Mouse (Mus musculus) forebrain, embryonic 11.5 days (tissue): ENCODE data around the gene Ampd3. TPM values are rescaled to one million over a fixed set of nuclear protein-coding genes. Genes with fewer than 3 reads are reported as not detected.

Experiments used
- ATAC-seq: fragments of 200-750 bp; cut with Nextera tagmentation; replicated peaks from 2 replicates; pipeline ENCODE4 v1.8.0; 2017; ENCODE audit warnings: moderate TSS enrichment; ENCODE audit not compliant: low FRiP score
- DNase-seq: peaks from one replicate; pipeline ENCODE4 v3.0.0-alpha.2; 2017; ENCODE audit warnings: low spot score
- H3K27ac ChIP-seq: fragments of 300-500 bp; sonication (generic); 2 replicates; pipeline ENCODE4 v1.5.1; 2014; ENCODE audit warnings: low read depth, low read length
- H3K27me3 ChIP-seq: fragments of 300-500 bp; sonication (generic); 2 replicates; pipeline ENCODE4 v1.6.1; 2014; ENCODE audit warnings: mild to moderate bottlenecking, low read length, mixed read lengths; ENCODE audit not compliant: control insufficient read depth, insufficient read depth
- H3K36me3 ChIP-seq: fragments of 300-500 bp; sonication (generic); 2 replicates; pipeline ENCODE4 v1.6.1; 2014; ENCODE audit warnings: mild to moderate bottlenecking, low read length, moderate library complexity, mixed read lengths; ENCODE audit not compliant: control insufficient read depth, insufficient read depth
- H3K4me1 ChIP-seq: fragments of 300-500 bp; sonication (generic); replicated peaks from 2 replicates; pipeline ENCODE4 v1.6.1; 2014; ENCODE audit warnings: low read length, mixed read lengths; ENCODE audit not compliant: control insufficient read depth, insufficient read depth
- H3K4me2 ChIP-seq: fragments of 300-500 bp; sonication (generic); 2 replicates; pipeline ENCODE4 v1.6.1; 2014; ENCODE audit warnings: low read depth, mild to moderate bottlenecking, low read length, moderate library complexity, mixed read lengths; ENCODE audit not compliant: severe bottlenecking
- H3K4me3 ChIP-seq: fragments of 300-500 bp; sonication (generic); 2 replicates; pipeline ENCODE4 v1.5.1; 2014; ENCODE audit warnings: low read depth, low read length
- H3K9ac ChIP-seq: fragments of 300-500 bp; sonication (generic); 2 replicates; pipeline ENCODE4 v1.6.1; 2014; ENCODE audit warnings: low read length
- H3K9me3 ChIP-seq: fragments of 300-500 bp; sonication (generic); 2 replicates; pipeline ENCODE4 v1.6.1; 2016; ENCODE audit warnings: low read length, mixed read lengths; ENCODE audit not compliant: control insufficient read depth
- WGBS: fragments of 180-500 bp; shearing (Covaris S2); extraction: QIAGEN DNeasy Blood & Tissue Kit; methylation state at CpG from one replicate; pipeline ENCODE4 v1.1.7; 2014; 5-methylcytosine and 5-hydroxymethylcytosine counted together
- polyA plus RNA-seq: library from polyadenylated mRNA; unstranded; fragments of >200 nt; fragmentation: Nextera tagmentation; extraction: Ambion mirVana; gene quantifications from 2 replicates; pipeline ENCODE4 v1.2.1, GENCODE M21; 2014

The Ampd3 gene
- polyA plus RNA-seq, 1 experiment from 2014 or later, result 1.9 TPM

- no peak overlapping the region for H3K9ac ChIP-seq
- DNase-seq, result no peak
These were observed 5.4 kb downstream of the Ampd3 start for GRCm38 (mm10) chr7:110773204-110774002.

GRCm38 (mm10) chr7:110774077-110774476, 6.1 kb downstream of the Ampd3 start:
- no peak for ATAC-seq
- no peak for DNase-seq
- H3K27ac ChIP-seq, result no peak overlapping the region

More at GRCm38 (mm10) chr7:110773204-110774002, 5.4 kb downstream of the Ampd3 start:
- no peaks in the 10 kb centered on the region for H3K9me3 ChIP-seq
- peaks cover 9% of the 10 kb centered on the region for H3K27me3 ChIP-seq
- no peaks in the 10 kb centered on the region for H3K4me1 ChIP-seq
- no peak for ATAC-seq
- H3K4me3 ChIP-seq, result no peak overlapping the region
- H3K36me3 ChIP-seq, result no peaks in the 10 kb centered on the region
- no peak overlapping the region for H3K27ac ChIP-seq
- WGBS, result 57% methylated on average over 14 of the region's 14 CpGs
- no peak overlapping the region for H3K4me2 ChIP-seq

DNA sequence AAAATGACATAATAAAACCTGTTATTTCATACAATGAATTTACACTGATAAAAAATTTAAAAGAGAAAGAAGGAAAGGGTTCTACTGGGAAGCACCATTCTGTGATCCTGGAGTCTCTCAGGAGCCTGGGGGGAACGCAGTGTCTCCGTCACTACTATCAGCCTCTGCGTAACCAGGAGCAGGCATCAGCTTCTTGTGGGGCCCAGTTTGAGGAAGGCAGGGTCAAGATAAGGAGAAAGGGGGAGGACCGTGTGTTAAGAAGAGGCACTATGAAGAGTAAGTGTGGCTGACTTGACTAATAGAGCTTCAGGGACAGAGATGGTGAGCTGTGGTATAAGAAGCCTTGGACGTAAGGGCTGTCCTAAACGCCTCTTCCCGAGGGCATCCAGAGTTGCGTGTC, 6.7 kb downstream of the Ampd3 start:
- DNase-seq (no peak), ATAC-seq (no peak)
- Histone ChIP-seq H3K9me3 (no peaks in the 10 kb centered on the region), H3K4me3 (no peak overlapping the region), H3K27ac (no peak overlapping the region), H3K27me3 (no peaks in the 10 kb centered on the region; the same call in 1 of the 2 replicates), H3K9ac (no peak overlapping the region), H3K4me1 (no peaks in the 10 kb centered on the region), H3K36me3 (no peaks in the 10 kb centered on the region), H3K4me2 (no peak overlapping the region)
- 89% methylated on average over 8 of the region's 8 CpGs for WGBS

More at GRCm38 (mm10) chr7:110774077-110774476, 6.1 kb downstream of the Ampd3 start:
- Histone ChIP-seq H3K4me2 (no peak overlapping the region), H3K27me3 (peaks cover 2% of the 10 kb centered on the region), H3K9ac (no peak overlapping the region), H3K4me3 (no peak overlapping the region), H3K9me3 (no peaks in the 10 kb centered on the region), H3K36me3 (no peaks in the 10 kb centered on the region), H3K4me1 (no peaks in the 10 kb centered on the region)
- 87% methylated on average over 1 of the region's 1 CpGs for WGBS

- 81% methylated on average over 18 of the region's 18 CpGs for WGBS
- DNase-seq (no peak), ATAC-seq (no peak)
- H3K27ac ChIP-seq, result no peak overlapping the region
- H3K9me3 ChIP-seq, result no peaks in the 10 kb centered on the region
- no peak overlapping the region for H3K4me2 ChIP-seq
- H3K27me3 ChIP-seq, result no peaks in the 10 kb centered on the region
- 0 out of 2 replicates have a peak, but pooled peaks cover 2% of the 10 kb centered on the region for H3K4me1 ChIP-seq
- H3K36me3 ChIP-seq, result no peaks in the 10 kb centered on the region
- no peak overlapping the region for H3K4me3 ChIP-seq
- no peak overlapping the region for H3K9ac ChIP-seq
These were observed 9.4 kb downstream of the Ampd3 start for GRCm38 (mm10) chr7:110777146-110778001.

- Histone ChIP-seq H3K36me3 (no peaks in the 10 kb centered on the region), H3K9me3 (no peaks in the 10 kb centered on the region), H3K4me2 (no peak overlapping the region), H3K4me3 (no peak overlapping the region), H3K27me3 (no peaks in the 10 kb centered on the region), H3K9ac (no peak overlapping the region), H3K27ac (no peak overlapping the region), H3K4me1 (0 out of 2 replicates have a peak, but pooled peaks cover 2% of the 10 kb centered on the region)
- DNase-seq, result no peak
- 94% methylated on average over 7 of the region's 7 CpGs for WGBS
- ATAC-seq, result no peak
These were observed 10.9 kb downstream of the Ampd3 start for GRCm38 (mm10) chr7:110778933-110779332.

GRCm38 (mm10) chr7:110779605-110780111, 11.7 kb downstream of the Ampd3 start:
- Histone ChIP-seq H3K27ac (no peak overlapping the region), H3K36me3 (no peaks in the 10 kb centered on the region), H3K9me3 (no peaks in the 10 kb centered on the region), H3K4me2 (no peak overlapping the region), H3K9ac (no peak overlapping the region), H3K4me3 (no peak overlapping the region), H3K27me3 (no peaks in the 10 kb centered on the region), H3K4me1 (0 out of 2 replicates have a peak, but pooled peaks cover 2% of the 10 kb centered on the region)
- DNase-seq, result no peak
- WGBS, result 84% methylated on average over 8 of the region's 8 CpGs
- ATAC-seq, result no peak

DNA sequence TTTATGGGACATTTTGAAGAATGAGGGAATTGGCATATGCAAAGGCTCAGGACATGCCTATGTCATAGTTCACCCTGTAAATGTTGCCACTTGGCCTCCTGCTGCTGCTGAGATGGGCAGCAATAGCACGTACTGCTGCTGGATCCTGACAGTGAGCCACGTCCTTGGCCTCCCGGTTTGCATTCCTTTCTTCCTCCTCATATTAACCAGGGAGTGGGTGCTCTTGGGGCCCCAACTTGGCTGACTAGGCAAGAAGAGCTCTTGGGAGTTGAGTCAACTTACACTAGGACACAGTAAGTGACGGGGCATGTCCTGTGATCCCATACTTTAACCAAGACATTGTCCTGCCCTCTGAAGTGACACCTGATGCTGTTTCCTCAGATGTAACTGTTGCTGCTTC, 12.5 kb downstream of the Ampd3 start:
- 0 out of 2 replicates have a peak, but pooled peaks cover 2% of the 10 kb centered on the region for H3K4me1 ChIP-seq
- no peaks in the 10 kb centered on the region for H3K27me3 ChIP-seq
- no peak for DNase-seq
- no peak overlapping the region for H3K27ac ChIP-seq
- no peak for ATAC-seq
- WGBS, result 85% methylated on average over 4 of the region's 4 CpGs
- H3K9me3 ChIP-seq, result no peaks in the 10 kb centered on the region
- no peaks in the 10 kb centered on the region for H3K36me3 ChIP-seq
- H3K9ac ChIP-seq, result no peak overlapping the region
- H3K4me2 ChIP-seq, result no peak overlapping the region
- no peak overlapping the region for H3K4me3 ChIP-seq

GRCm38 (mm10) chr7:110781231-110781711, 13.3 kb downstream of the Ampd3 start:
- no peak overlapping the region for H3K4me2 ChIP-seq
- H3K36me3 ChIP-seq, result no peaks in the 10 kb centered on the region
- no peak overlapping the region for H3K4me3 ChIP-seq
- H3K27ac ChIP-seq, result no peak overlapping the region
- 0 out of 2 replicates have a peak, but pooled peaks cover 2% of the 10 kb centered on the region for H3K4me1 ChIP-seq
- WGBS, result 94% methylated on average over 2 of the region's 2 CpGs
- no peak for DNase-seq
- no peaks in the 10 kb centered on the region for H3K27me3 ChIP-seq
- H3K9me3 ChIP-seq, result no peaks in the 10 kb centered on the region
- no peak overlapping the region for H3K9ac ChIP-seq
- ATAC-seq, result no peak
